Mouse (Mus musculus) midbrain, embryonic 11.5 days (tissue): ENCODE results near the gene Snx6. TPM values are rescaled to one million over a fixed set of nuclear protein-coding genes. Genes with fewer than 3 reads are reported as not detected.

Experiments
- ATAC-seq: fragments of 200-750 bp; cut with Nextera tagmentation; 2 replicates; pipeline ENCODE4 v1.8.0; 2017; ENCODE audit warnings: moderate TSS enrichment, moderate library complexity; ENCODE audit not compliant: low FRiP score
- DNase-seq: peaks from one replicate; pipeline ENCODE4 v3.0.0; 2015; ENCODE audit warnings: low spot score; ENCODE audit errors: missing footprints
- H3K27ac ChIP-seq: fragments of 300-500 bp; sonication (generic); 2 replicates; pipeline ENCODE4 v1.5.1; 2014; ENCODE audit warnings: low read depth, low read length
- H3K27me3 ChIP-seq: fragments of 300-500 bp; sonication (generic); 2 replicates; pipeline ENCODE4 v1.6.1; 2014; ENCODE audit warnings: mild to moderate bottlenecking, low read length, moderate library complexity, mixed read lengths; ENCODE audit not compliant: control insufficient read depth, insufficient read depth
- H3K36me3 ChIP-seq: fragments of 300-500 bp; sonication (generic); 2 replicates; pipeline ENCODE4 v1.6.1; 2014; ENCODE audit warnings: mild to moderate bottlenecking, low read length, moderate library complexity, mixed read lengths; ENCODE audit not compliant: control insufficient read depth, insufficient read depth
- H3K4me1 ChIP-seq: fragments of 300-500 bp; sonication (generic); 2 replicates; pipeline ENCODE4 v1.6.1; 2014; ENCODE audit warnings: low read length; ENCODE audit not compliant: control insufficient read depth, insufficient read depth
- H3K4me2 ChIP-seq: fragments of 300-500 bp; sonication (generic); 2 replicates; pipeline ENCODE4 v1.6.1; 2014; ENCODE audit warnings: mild to moderate bottlenecking, moderate library complexity
- H3K4me3 ChIP-seq: fragments of 300-500 bp; sonication (generic); 2 replicates; pipeline ENCODE4 v1.5.1; 2014; ENCODE audit warnings: low read depth, low read length
- H3K9ac ChIP-seq: fragments of 300-500 bp; sonication (generic); 2 replicates; pipeline ENCODE4 v1.6.1; 2014; ENCODE audit warnings: low read length
- H3K9me3 ChIP-seq: fragments of 300-500 bp; sonication (generic); 2 replicates; pipeline ENCODE4 v1.6.1; 2016; ENCODE audit warnings: low read length; ENCODE audit not compliant: control insufficient read depth
- WGBS: fragments of 180-500 bp; shearing (Covaris S2); extraction: QIAGEN DNeasy Blood & Tissue Kit; methylation state at CpG from one replicate; pipeline ENCODE4 v1.1.7; 2014; 5-methylcytosine and 5-hydroxymethylcytosine counted together
- polyA plus RNA-seq: library from polyadenylated mRNA; unstranded; fragments of >200 nt; fragmentation: Nextera tagmentation; extraction: Ambion mirVana; gene quantifications from 2 replicates; pipeline ENCODE4 v1.2.1, GENCODE M21; 2014

The Snx6 gene
- 251 and 261 TPM in 2 replicates for polyA plus RNA-seq

- WGBS: under 1% methylated on average over 71 of the region's 76 CpGs
- ATAC-seq (peak; percentile 97), DNase-seq (peak; percentile 99)
- peaks cover 14% of the 10 kb centered on the region for H3K4me1 ChIP-seq
- peak within 1 kb of the TSS; percentile 96 for H3K4me3 ChIP-seq
- H3K4me2 ChIP-seq: peak within 1 kb of the TSS; percentile 57
- H3K9me3 ChIP-seq: no peaks in the 10 kb centered on the region
- no peaks in the 10 kb centered on the region for H3K36me3 ChIP-seq
- peak within 1 kb of the TSS; percentile 97 for H3K9ac ChIP-seq
- H3K27ac ChIP-seq: peak within 1 kb of the TSS; percentile 48
- H3K27me3 ChIP-seq: no peaks in the 10 kb centered on the region
Measured at GRCm38 (mm10) chr12:54795153-54795998, at the start of gene Snx6. Gene Snx6 (minus strand): TSS chr12:54795703.

GRCm38 (mm10) chr12:54844415-54844814 lies 48.9 kb upstream of the Snx6 start:
- Histone ChIP-seq H3K27me3 (no peaks in the 10 kb centered on the region), H3K27ac (no peak overlapping the region), H3K9ac (no peak overlapping the region), H3K9me3 (no peaks in the 10 kb centered on the region), H3K4me2 (no peak overlapping the region), H3K36me3 (no peaks in the 10 kb centered on the region), H3K4me1 (no peaks in the 10 kb centered on the region), H3K4me3 (no peak overlapping the region)
- DNase-seq: no peak
- ATAC-seq: no peak

- WGBS: 86% methylated on average over 1 of the region's 1 CpGs
- H3K27ac ChIP-seq: no peak overlapping the region
- peak; percentile 65 for DNase-seq
- no peaks in the 10 kb centered on the region for H3K9me3 ChIP-seq
- H3K9ac ChIP-seq: no peak overlapping the region
- ATAC-seq: no peak
- no peaks in the 10 kb centered on the region for H3K36me3 ChIP-seq
- no peaks in the 10 kb centered on the region for H3K27me3 ChIP-seq
- H3K4me2 ChIP-seq: no peak overlapping the region
- H3K4me1 ChIP-seq: no peaks in the 10 kb centered on the region
- H3K4me3 ChIP-seq: no peak overlapping the region
Measured at GRCm38 (mm10) chr12:54841576-54841975, 46.1 kb upstream of the Snx6 start.

GRCm38 (mm10) chr12:54839815-54840214 lies 44.3 kb upstream of the Snx6 start:
- H3K4me3 ChIP-seq: no peak overlapping the region
- peak; percentile 19 for DNase-seq
- no peaks in the 10 kb centered on the region for H3K36me3 ChIP-seq
- no peaks in the 10 kb centered on the region for H3K27me3 ChIP-seq
- 83% methylated on average over 2 of the region's 2 CpGs for WGBS
- no peak overlapping the region for H3K9ac ChIP-seq
- H3K9me3 ChIP-seq: no peaks in the 10 kb centered on the region
- H3K4me2 ChIP-seq: no peak overlapping the region
- H3K27ac ChIP-seq: no peak overlapping the region
- peaks cover 6% of the 10 kb centered on the region; the same call in 1 of the 2 replicates for H3K4me1 ChIP-seq
- ATAC-seq: no peak

- DNase-seq: peak; percentile 61
- H3K9ac ChIP-seq: no peak overlapping the region
- H3K27me3 ChIP-seq: no peaks in the 10 kb centered on the region
- no peaks in the 10 kb centered on the region for H3K36me3 ChIP-seq
- H3K27ac ChIP-seq: no peak overlapping the region
- H3K4me3 ChIP-seq: no peak overlapping the region
- no peaks in the 10 kb centered on the region for H3K9me3 ChIP-seq
- no peak for ATAC-seq
- H3K4me2 ChIP-seq: no peak overlapping the region
- peaks cover 7% of the 10 kb centered on the region; the same call in 1 of the 2 replicates for H3K4me1 ChIP-seq
Measured at GRCm38 (mm10) chr12:54838931-54839330, 43.4 kb upstream of the Snx6 start.

GRCm38 (mm10) chr12:54835608-54836570 lies 40.4 kb upstream of the Snx6 start:
- DNase-seq (peak; percentile 75), ATAC-seq (no peak)
- WGBS: 75% methylated on average over 17 of the region's 18 CpGs

GRCm38 (mm10) chr12:54834925-54835447 lies 39.5 kb upstream of the Snx6 start:
- Histone ChIP-seq H3K9ac (no peak overlapping the region; the same call in 1 of the 2 replicates), H3K27ac (no peak overlapping the region; the same call in 1 of the 2 replicates), H3K4me2 (peak overlapping the region; percentile 38), H3K27me3 (no peaks in the 10 kb centered on the region), H3K9me3 (no peaks in the 10 kb centered on the region), H3K4me1 (peaks cover 7% of the 10 kb centered on the region; the same call in 1 of the 2 replicates), H3K4me3 (peak overlapping the region; percentile 13; the same call in 1 of the 2 replicates), H3K36me3 (no peaks in the 10 kb centered on the region)
- DNase-seq (peak; percentile 95), ATAC-seq (peak; percentile 78)
- 32% methylated on average over 11 of the region's 11 CpGs for WGBS

More at GRCm38 (mm10) chr12:54835608-54836570, 40.4 kb upstream of the Snx6 start:
- no peaks in the 10 kb centered on the region for H3K36me3 ChIP-seq
- no peaks in the 10 kb centered on the region for H3K27me3 ChIP-seq
- H3K9me3 ChIP-seq: no peaks in the 10 kb centered on the region
- H3K9ac ChIP-seq: no peak overlapping the region
- peaks cover 7% of the 10 kb centered on the region; the same call in 1 of the 2 replicates for H3K4me1 ChIP-seq
- H3K4me3 ChIP-seq: no peak overlapping the region
- no peak overlapping the region for H3K4me2 ChIP-seq
- no peak overlapping the region for H3K27ac ChIP-seq

- H3K27me3 ChIP-seq: no peaks in the 10 kb centered on the region
- DNase-seq (peak; percentile 67), ATAC-seq (no peak)
- H3K4me3 ChIP-seq: no peak overlapping the region
- H3K4me1 ChIP-seq: peaks cover 7% of the 10 kb centered on the region; the same call in 1 of the 2 replicates
- no peaks in the 10 kb centered on the region for H3K36me3 ChIP-seq
- 71% methylated on average over 9 of the region's 9 CpGs for WGBS
- no peak overlapping the region for H3K27ac ChIP-seq
- H3K4me2 ChIP-seq: no peak overlapping the region
- H3K9ac ChIP-seq: no peak overlapping the region
- no peaks in the 10 kb centered on the region for H3K9me3 ChIP-seq
Measured at GRCm38 (mm10) chr12:54833856-54834399, 38.4 kb upstream of the Snx6 start.
